Mouse (Mus musculus) MEL (cell line): ENCODE results near the gene Hist1h1e.

Experiments used
- POLR2AphosphoS2 ChIP-seq: IDR thresholded peaks from 2 replicates; pipeline ENCODE4 v1.6.1; 2011; ENCODE audit warnings: low read length, improper control_type of control experiment
- ZMIZ1 ChIP-seq: IDR thresholded peaks from 2 replicates; pipeline ENCODE4 v1.6.1; 2012; ENCODE audit warnings: low read depth, mild to moderate bottlenecking, inconsistent platforms, low read length, improper control_type of control experiment, moderate library complexity

DNA sequence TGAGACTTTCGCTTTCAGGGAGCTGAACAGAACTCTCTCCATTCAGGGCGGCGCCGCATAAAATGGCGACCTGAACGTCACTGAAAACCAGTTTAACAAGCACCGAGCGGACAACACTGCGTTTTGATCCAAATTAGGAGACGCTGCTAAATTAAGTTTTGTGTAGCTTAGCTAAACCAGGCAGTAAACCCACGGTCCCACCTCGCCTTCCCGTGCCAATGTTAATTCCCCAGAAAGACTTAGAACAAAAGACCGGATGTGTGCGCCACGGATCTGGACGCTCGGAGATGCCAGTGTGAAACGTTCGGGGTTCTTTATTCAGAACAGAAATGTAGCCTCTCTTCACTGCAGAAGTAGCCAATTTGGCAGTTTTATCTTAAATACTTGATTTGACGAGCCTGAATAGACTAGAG is 37.3 kb downstream of the Hist1h1e start:
- no peak for TF ChIP-seq ZMIZ1
- TF ChIP-seq POLR2AphosphoS2: no peak
